Mouse (Mus musculus): ENCODE measurements at regions not wholly inside any gene's neighbourhood (a gene's known extent, or its start where the extent isn't known, plus 50 kb on each side); places are given as distances from the start of the nearest gene placed in this dataset. TPM values are rescaled to one million over a fixed set of nuclear protein-coding genes. Genes with fewer than 3 reads are reported as not detected.

DNA sequence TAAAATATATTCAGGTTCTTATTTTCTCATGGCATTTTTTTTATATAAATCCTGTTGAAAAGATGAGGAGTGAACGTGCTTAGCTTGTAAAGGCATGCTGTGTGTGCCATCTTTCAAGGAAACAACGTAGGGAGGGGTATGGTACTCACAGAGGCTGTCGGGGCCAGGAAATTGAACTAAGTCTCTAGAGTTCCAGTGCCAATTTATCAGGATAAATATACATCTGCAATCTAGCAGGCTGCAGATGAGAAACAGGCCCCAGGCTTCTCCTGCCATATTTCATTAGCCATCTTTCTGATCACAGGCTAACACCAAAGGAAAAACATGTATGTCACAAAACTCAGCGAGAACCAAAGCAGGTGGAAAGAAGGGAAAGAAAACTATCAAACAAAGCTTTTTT, 954.8 kb upstream of the Flrt2 start:
- Histone ChIP-seq H3K4me1 (peaks cover 9% of the 10 kb centered on the region; the same call in 1 of the 2 replicates), H3K4me3 (no peak overlapping the region), H3K27ac (no peak overlapping the region), H3K27me3 (ENCODE audit: insufficient read depth, poor library complexity, severe bottlenecking) (no peaks in the 10 kb centered on the region), H3K9me3 (no peaks in the 10 kb centered on the region), H3K36me3 (no peaks in the 10 kb centered on the region)
- 63% methylated on average over 4 of the region's 4 CpGs for WGBS
- DNase-seq (ENCODE audit: low spot score) = no peak

DNA sequence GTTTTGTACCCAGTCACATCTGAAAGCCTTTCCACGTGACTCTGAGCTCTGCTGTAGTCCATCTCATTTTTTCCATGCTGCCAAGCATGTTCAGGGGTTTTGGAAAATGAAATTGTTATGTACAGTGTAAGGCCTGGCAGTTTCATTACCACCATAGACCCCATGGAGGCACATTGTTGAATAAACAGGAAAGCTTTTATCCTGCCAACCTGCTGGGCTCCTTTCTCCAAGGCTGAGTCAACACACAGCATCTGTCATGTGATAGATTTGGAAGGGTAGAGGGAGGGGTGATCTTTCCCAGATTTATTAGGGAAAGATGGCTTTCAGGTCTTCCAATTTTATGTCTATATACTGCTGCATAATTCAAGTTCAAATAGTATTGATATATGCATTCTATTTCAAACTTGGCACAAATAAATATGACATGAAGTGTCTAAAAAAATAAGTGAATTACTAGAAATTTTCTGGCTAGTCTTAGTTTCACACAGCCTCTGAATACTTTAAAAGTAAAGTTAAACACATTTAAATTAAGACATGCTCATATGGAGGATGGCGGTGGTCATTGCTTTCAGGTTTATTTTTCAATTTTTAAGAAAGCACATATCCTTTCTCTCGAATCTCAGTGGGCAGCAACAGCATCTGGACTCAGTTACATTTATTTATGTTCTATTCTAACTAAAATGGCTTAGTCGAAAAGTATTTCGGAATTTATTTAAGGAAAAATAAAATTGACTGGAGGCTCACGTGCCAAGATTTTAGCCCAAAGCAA, 942.1 kb upstream of the Flrt2 start:
- no peak for DNase-seq (ENCODE audit: low spot score)
- Histone ChIP-seq H3K4me1 (no peaks in the 10 kb centered on the region), H3K27ac (no peak overlapping the region), H3K36me3 (no peaks in the 10 kb centered on the region), H3K27me3 (ENCODE audit: insufficient read depth, poor library complexity, severe bottlenecking) (no peaks in the 10 kb centered on the region), H3K4me3 (no peak overlapping the region), H3K9me3 (no peaks in the 10 kb centered on the region)
- 82% methylated on average over 6 of the region's 6 CpGs for WGBS

DNA sequence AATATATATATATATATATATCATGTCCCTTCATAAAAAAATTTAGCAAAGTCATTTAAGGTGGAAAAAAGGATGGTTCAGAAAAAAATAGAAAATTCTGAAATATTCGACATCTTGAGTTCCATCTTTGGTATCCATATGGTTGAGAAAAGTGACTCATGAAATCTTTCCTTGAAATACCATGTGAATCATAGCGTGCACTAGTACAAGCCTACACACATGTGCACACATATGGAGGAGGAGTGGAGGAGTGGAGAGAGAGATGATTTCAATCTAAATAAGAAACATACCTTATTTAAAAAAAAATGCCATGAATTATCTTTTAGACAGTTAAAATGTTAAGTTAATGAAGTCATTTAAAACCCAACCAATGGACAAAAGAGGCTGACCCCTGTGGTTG, 936.3 kb upstream of the Flrt2 start:
- no peaks in the 10 kb centered on the region for H3K27me3 ChIP-seq (ENCODE audit: insufficient read depth, poor library complexity, severe bottlenecking)
- DNase-seq (ENCODE audit: low spot score) = no peak
- H3K27ac ChIP-seq = no peak overlapping the region
- H3K4me1 ChIP-seq = no peaks in the 10 kb centered on the region
- no peaks in the 10 kb centered on the region for H3K9me3 ChIP-seq
- H3K36me3 ChIP-seq = no peaks in the 10 kb centered on the region
- WGBS = 88% methylated on average over 2 of the region's 2 CpGs
- no peak overlapping the region for H3K4me3 ChIP-seq

DNA sequence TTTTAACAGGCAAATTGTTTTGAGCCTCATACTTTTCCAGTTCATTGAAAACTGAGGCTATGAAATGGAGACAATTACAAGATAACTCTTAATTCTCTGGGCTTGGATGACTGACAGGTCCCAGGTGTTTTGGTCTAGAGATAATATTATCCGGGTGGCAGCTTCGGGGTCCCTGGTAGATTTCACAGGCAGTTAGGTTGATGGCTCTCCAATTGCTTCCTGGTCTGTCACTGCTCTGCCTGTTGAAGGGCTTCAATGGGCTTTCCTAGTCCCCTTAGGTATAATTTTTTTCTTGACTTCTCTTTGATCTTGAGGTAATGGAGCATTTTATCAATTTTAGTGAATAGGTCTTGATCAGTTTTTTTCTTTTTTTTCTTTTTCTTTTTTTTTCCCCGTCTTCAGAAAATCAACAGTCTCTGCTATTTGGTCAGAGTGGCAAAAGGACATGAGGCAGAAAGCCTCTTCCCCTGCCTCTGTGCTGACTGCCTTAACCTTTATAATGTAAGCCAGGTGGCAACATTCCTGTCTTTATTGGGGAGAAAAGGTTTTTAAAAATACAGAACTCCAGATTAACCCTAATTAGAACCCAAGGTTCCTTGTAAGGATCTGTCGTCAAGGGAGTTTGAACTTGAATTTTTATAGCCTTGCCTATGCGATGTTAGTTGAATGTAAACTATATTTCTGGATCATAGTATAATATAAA, 896.0 kb upstream of the Flrt2 start:
- Histone ChIP-seq H3K27me3 (ENCODE audit: insufficient read depth, poor library complexity, severe bottlenecking) (no peaks in the 10 kb centered on the region), H3K9me3 (no peaks in the 10 kb centered on the region), H3K4me1 (no peaks in the 10 kb centered on the region), H3K4me3 (no peak overlapping the region), H3K27ac (no peak overlapping the region), H3K36me3 (no peaks in the 10 kb centered on the region)
- 53% methylated on average over 5 of the region's 5 CpGs for WGBS
- no peak for DNase-seq (ENCODE audit: low spot score)

DNA sequence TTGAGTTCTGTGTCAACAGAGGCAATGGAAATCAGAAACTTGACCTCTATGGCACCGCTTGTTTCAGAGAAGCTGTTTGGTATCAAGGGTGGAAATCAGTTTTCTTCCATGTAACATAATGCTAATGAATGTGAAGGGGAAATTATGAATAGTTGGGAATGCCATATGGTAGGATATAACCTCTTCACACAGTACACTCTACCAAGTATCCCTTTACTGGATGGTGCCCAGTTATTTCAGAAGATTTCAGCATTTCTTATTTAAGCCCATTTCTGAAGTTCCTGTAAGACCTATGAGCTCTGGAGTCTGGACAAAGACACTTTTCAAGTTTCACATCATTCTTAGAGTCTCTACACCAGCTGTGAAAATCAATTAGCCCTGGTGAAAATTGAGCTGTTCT, 887.3 kb upstream of the Flrt2 start:
- H3K9me3 ChIP-seq = no peaks in the 10 kb centered on the region
- no peak overlapping the region for H3K27ac ChIP-seq
- 89% methylated on average over 1 of the region's 1 CpGs for WGBS
- H3K4me3 ChIP-seq = no peak overlapping the region
- no peaks in the 10 kb centered on the region for H3K36me3 ChIP-seq
- DNase-seq (ENCODE audit: low spot score) = no peak
- H3K4me1 ChIP-seq = no peaks in the 10 kb centered on the region
- no peaks in the 10 kb centered on the region for H3K27me3 ChIP-seq (ENCODE audit: insufficient read depth, poor library complexity, severe bottlenecking)

DNA sequence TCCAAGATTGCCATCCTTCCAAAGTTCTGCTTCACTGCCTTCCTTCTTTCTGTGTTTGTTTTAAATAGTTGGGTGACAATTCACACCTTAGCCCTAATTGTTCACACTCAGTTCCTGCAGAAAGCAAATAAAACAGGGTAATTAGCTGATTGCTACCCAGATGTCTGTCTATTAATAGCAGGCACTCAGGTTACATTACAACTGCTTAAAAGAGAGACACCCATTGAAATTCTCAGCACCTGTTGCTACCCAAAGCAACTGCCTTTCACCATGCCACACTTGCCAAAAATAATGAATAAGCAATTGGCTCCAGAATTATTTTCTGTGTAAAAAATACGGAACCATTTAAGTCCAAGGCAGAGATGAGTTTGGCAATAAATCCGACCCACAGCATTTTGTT, 860.6 kb upstream of the Flrt2 start:
- Histone ChIP-seq H3K4me3 (no peak overlapping the region), H3K27me3 (ENCODE audit: insufficient read depth, poor library complexity, severe bottlenecking) (no peaks in the 10 kb centered on the region), H3K27ac (no peak overlapping the region), H3K36me3 (no peaks in the 10 kb centered on the region), H3K9me3 (no peaks in the 10 kb centered on the region), H3K4me1 (no peaks in the 10 kb centered on the region)
- DNase-seq (ENCODE audit: low spot score) = no peak
- WGBS = 80% methylated on average over 2 of the region's 2 CpGs

DNA sequence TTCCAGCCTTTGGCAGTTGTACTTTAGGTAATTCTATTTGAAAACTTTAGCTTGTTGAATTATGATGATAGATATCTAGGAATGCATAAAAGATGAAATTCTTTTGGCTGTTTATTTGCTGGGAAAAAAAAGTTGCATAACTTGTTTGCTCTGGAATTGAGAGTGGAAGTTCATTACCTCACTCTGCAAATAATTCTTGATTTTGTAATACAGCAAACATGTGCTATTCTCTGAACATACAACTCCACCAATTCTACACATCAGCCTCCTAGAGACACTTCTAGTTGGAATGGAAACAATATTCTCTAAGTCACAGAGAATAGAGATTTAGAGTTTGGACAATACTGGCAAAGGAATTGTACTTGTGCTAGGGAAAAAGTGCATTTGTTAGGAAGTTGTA, 829.3 kb upstream of the Flrt2 start:
- DNase-seq (ENCODE audit: low spot score) = no peak
- Histone ChIP-seq H3K9me3 (no peaks in the 10 kb centered on the region), H3K36me3 (no peaks in the 10 kb centered on the region), H3K4me3 (no peak overlapping the region), H3K27ac (no peak overlapping the region), H3K27me3 (ENCODE audit: insufficient read depth, poor library complexity, severe bottlenecking) (no peaks in the 10 kb centered on the region), H3K4me1 (no peaks in the 10 kb centered on the region)

DNA sequence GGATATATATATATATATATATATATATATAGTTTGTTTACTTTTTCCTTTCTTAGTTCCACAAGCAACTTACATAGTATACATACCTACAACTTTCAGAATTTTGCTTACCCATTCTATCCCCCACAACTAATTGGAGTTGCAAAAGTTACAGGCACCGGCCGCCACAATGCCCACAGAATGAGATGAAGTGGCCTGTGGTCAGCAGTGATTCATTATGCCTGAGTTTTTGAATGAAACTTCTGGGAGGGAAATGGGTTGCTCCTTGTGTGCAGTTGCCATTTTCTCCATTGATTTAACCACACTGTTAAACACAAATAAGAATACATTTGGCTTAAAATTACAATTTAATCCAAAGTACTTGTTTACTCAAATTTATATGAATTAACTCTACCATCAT, 781.2 kb upstream of the Flrt2 start:
- Histone ChIP-seq H3K36me3 (no peaks in the 10 kb centered on the region), H3K4me3 (no peak overlapping the region), H3K4me1 (no peaks in the 10 kb centered on the region), H3K9me3 (no peaks in the 10 kb centered on the region), H3K27me3 (ENCODE audit: insufficient read depth, poor library complexity, severe bottlenecking) (no peaks in the 10 kb centered on the region), H3K27ac (no peak overlapping the region)
- DNase-seq (ENCODE audit: low spot score) = no peak
- WGBS = 92% methylated on average over 2 of the region's 2 CpGs

DNA sequence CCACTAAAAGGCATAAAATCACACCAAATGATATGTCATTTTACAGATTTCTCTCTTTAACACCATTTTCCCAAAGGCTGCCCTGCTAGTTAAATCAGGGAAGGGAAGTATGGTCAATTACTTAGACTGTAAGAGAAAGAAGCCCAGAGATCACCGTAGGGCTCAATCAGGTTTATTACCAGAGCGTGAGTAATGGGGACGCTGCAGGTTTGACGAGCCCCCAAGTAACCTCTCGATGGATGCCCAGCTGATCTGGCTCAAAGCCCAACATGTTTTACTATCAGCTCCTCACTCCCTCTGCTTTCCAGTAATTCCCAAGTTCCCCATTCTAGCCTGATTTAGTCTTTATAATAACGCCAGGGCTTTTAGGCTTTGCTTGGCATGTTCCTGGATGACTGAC, 749.0 kb upstream of the Flrt2 start:
- Histone ChIP-seq H3K27ac (no peak overlapping the region), H3K4me1 (no peaks in the 10 kb centered on the region), H3K4me3 (no peak overlapping the region), H3K9me3 (no peaks in the 10 kb centered on the region), H3K36me3 (no peaks in the 10 kb centered on the region), H3K27me3 (ENCODE audit: insufficient read depth, poor library complexity, severe bottlenecking) (no peaks in the 10 kb centered on the region)
- no peak for DNase-seq (ENCODE audit: low spot score)
- 84% methylated on average over 6 of the region's 6 CpGs for WGBS

Small RNAs in the stretch of these regions (microRNA-seq; reads per million reads assigned to microRNA genes)
- gene Mir8099-2 = not detected
